Mouse (Mus musculus): ENCODE results near the gene Pipox. TPM values are rescaled to one million over a fixed set of nuclear protein-coding genes. Genes with fewer than 3 reads are reported as not detected.
A peak's percentile ranks its signal among the peaks of the same experiment; 100 is the strongest.

The Pipox gene
- total and polyA plus RNA-seq, 2 experiments from 2014 or later, result 3.6 to 5.1 TPM

- ATAC-seq (ENCODE audit: low FRiP score), result 0 out of 2 replicates have a peak, but pooled peaks have one; percentile 0
- 49% methylated on average over 6 of the region's 6 CpGs for WGBS
- H3K9ac ChIP-seq (replicated peaks; ENCODE audit: low read length, poor library complexity, severe bottlenecking), result 0 out of 2 replicates have a peak overlapping the region, but pooled peaks have one; percentile 1
- peaks cover 39% of the 10 kb centered on the region for H3K36me3 ChIP-seq (ENCODE audit: insufficient read depth, low read length)
- H3K4me1 ChIP-seq (ENCODE audit: insufficient read depth, low read length), result peaks cover 26% of the 10 kb centered on the region; the same call in 1 of the 2 replicates
- no peak for TF ChIP-seq CTCF (IDR thresholded peaks at IDR 0.05)
- no peak overlapping the region for H3K4me3 ChIP-seq (ENCODE audit: low read depth, low read length)
- H3K9me3 ChIP-seq (ENCODE audit: low read length), result no peaks in the 10 kb centered on the region
- no peak for DNase-seq (ENCODE audit: low spot score)
- no peak overlapping the region for H3K4me2 ChIP-seq (ENCODE audit: low read depth, low read length, poor library complexity, severe bottlenecking)
- no peaks in the 10 kb centered on the region for H3K27me3 ChIP-seq (ENCODE audit: insufficient read depth, low read length)
- H3K27ac ChIP-seq (ENCODE audit: low read depth, low read length), result peak overlapping the region; percentile 84
Measured at GRCm38 (mm10) chr11:77851483-77852010, 42.3 kb downstream of the Pipox start.

GRCm38 (mm10) chr11:77850401-77851244, 43.3 kb downstream of the Pipox start:
- Histone ChIP-seq H3K4me1 (ENCODE audit: insufficient read depth, low read length) (peaks cover 26% of the 10 kb centered on the region; the same call in 1 of the 2 replicates), H3K4me2 (ENCODE audit: low read depth, low read length, poor library complexity, severe bottlenecking) (peak overlapping the region; percentile 23), H3K9me3 (ENCODE audit: low read length) (no peaks in the 10 kb centered on the region), H3K36me3 (ENCODE audit: insufficient read depth, low read length) (peaks cover 49% of the 10 kb centered on the region), H3K27me3 (ENCODE audit: insufficient read depth, low read length) (no peaks in the 10 kb centered on the region), H3K9ac (replicated peaks; ENCODE audit: low read length, poor library complexity, severe bottlenecking) (0 out of 2 replicates have a peak overlapping the region, but pooled peaks have one; percentile 36), H3K4me3 (ENCODE audit: low read depth, low read length) (no peak overlapping the region), H3K27ac (ENCODE audit: low read depth, low read length) (peak overlapping the region; percentile 84)
- WGBS, result 14% methylated on average over 22 of the region's 24 CpGs
- ATAC-seq (ENCODE audit: low FRiP score) (peak; percentile 90), DNase-seq (ENCODE audit: low spot score) (peak; percentile 92)
- TF ChIP-seq CTCF (IDR thresholded peaks at IDR 0.05), result peak; percentile 51

GRCm38 (mm10) chr11:77849151-77849550, 44.7 kb downstream of the Pipox start:
- Histone ChIP-seq H3K4me3 (ENCODE audit: low read depth, low read length) (no peak overlapping the region), H3K9ac (replicated peaks; ENCODE audit: low read length, poor library complexity, severe bottlenecking) (no peak overlapping the region), H3K27me3 (ENCODE audit: insufficient read depth, low read length) (no peaks in the 10 kb centered on the region), H3K9me3 (ENCODE audit: low read length) (no peaks in the 10 kb centered on the region), H3K36me3 (ENCODE audit: insufficient read depth, low read length) (peaks cover 60% of the 10 kb centered on the region), H3K27ac (ENCODE audit: low read depth, low read length) (peak overlapping the region; percentile 27; the same call in 1 of the 2 replicates), H3K4me2 (ENCODE audit: low read depth, low read length, poor library complexity, severe bottlenecking) (no peak overlapping the region), H3K4me1 (ENCODE audit: insufficient read depth, low read length) (peaks cover 22% of the 10 kb centered on the region; the same call in 1 of the 2 replicates)
- WGBS, result 76% methylated on average over 7 of the region's 7 CpGs
- no peak for TF ChIP-seq CTCF (IDR thresholded peaks at IDR 0.05)
- no peak for DNase-seq (ENCODE audit: low spot score)
- no peak for ATAC-seq (ENCODE audit: low FRiP score)

- 28% methylated on average over 5 of the region's 5 CpGs for WGBS
- ATAC-seq (ENCODE audit: low FRiP score) (no peak), DNase-seq (ENCODE audit: low spot score) (no peak)
- Histone ChIP-seq H3K4me3 (ENCODE audit: low read depth, low read length) (no peak overlapping the region), H3K4me2 (ENCODE audit: low read depth, low read length, poor library complexity, severe bottlenecking) (no peak overlapping the region), H3K9me3 (ENCODE audit: low read length) (no peaks in the 10 kb centered on the region), H3K36me3 (ENCODE audit: insufficient read depth, low read length) (peaks cover 61% of the 10 kb centered on the region), H3K9ac (replicated peaks; ENCODE audit: low read length, poor library complexity, severe bottlenecking) (0 out of 2 replicates have a peak overlapping the region, but pooled peaks have one; percentile 14), H3K4me1 (ENCODE audit: insufficient read depth, low read length) (peaks cover 22% of the 10 kb centered on the region; the same call in 1 of the 2 replicates), H3K27ac (ENCODE audit: low read depth, low read length) (peak overlapping the region; percentile 44), H3K27me3 (ENCODE audit: insufficient read depth, low read length) (no peaks in the 10 kb centered on the region)
- no peak for TF ChIP-seq CTCF (IDR thresholded peaks at IDR 0.05)
Measured at GRCm38 (mm10) chr11:77848131-77848530, 45.8 kb downstream of the Pipox start.

GRCm38 (mm10) chr11:77847599-77848128, 46.2 kb downstream of the Pipox start:
- peaks cover 22% of the 10 kb centered on the region; the same call in 1 of the 2 replicates for H3K4me1 ChIP-seq (ENCODE audit: insufficient read depth, low read length)
- H3K9me3 ChIP-seq (ENCODE audit: low read length), result no peaks in the 10 kb centered on the region
- H3K4me2 ChIP-seq (ENCODE audit: low read depth, low read length, poor library complexity, severe bottlenecking), result no peak overlapping the region
- no peak overlapping the region for H3K4me3 ChIP-seq (ENCODE audit: low read depth, low read length)
- TF ChIP-seq CTCF (IDR thresholded peaks at IDR 0.05), result no peak
- peak overlapping the region; percentile 14; the same call in 1 of the 2 replicates for H3K9ac ChIP-seq (replicated peaks; ENCODE audit: low read length, poor library complexity, severe bottlenecking)
- ATAC-seq (ENCODE audit: low FRiP score), result no peak
- 59% methylated on average over 9 of the region's 9 CpGs for WGBS
- no peaks in the 10 kb centered on the region for H3K27me3 ChIP-seq (ENCODE audit: insufficient read depth, low read length)
- no peak for DNase-seq (ENCODE audit: low spot score)
- peak overlapping the region; percentile 44 for H3K27ac ChIP-seq (ENCODE audit: low read depth, low read length)
- H3K36me3 ChIP-seq (ENCODE audit: insufficient read depth, low read length), result peaks cover 63% of the 10 kb centered on the region
